Mouse (Mus musculus): ENCODE measurements around the gene Lrrc36. TPM values are rescaled to one million over a fixed set of nuclear protein-coding genes. Genes with fewer than 3 reads are reported as not detected.

Gene Lrrc36
- polyA plus RNA-seq, 1 experiment from 2014 or later = 0.38 TPM

- Histone ChIP-seq H3K4me3 (ENCODE audit: control insufficient read depth in 1 of 2, insufficient read depth in 1 of 2, low read depth in 1 of 2, low read length in 2 of 2) (no peak overlapping the region), H3K4me1 (ENCODE audit: control insufficient read depth in 2 of 2, insufficient read depth in 2 of 2, low read length in 2 of 2) (peaks cover 17 to 19% of the 10 kb centered on the region in 2 experiments), H3K36me3 (ENCODE audit: control insufficient read depth, insufficient read depth, low read length) (peaks cover 16% of the 10 kb centered on the region; the same call in 1 of the 2 replicates), H3K4me2 (ENCODE audit: low read length) (no peak overlapping the region), H3K27ac (replicated peaks in 1 of 2; ENCODE audit: control insufficient read depth in 1 of 2, insufficient read depth in 1 of 2, low read depth in 2 of 2, low read length in 2 of 2) (no peak overlapping the region), H3K9me3 (ENCODE audit: control insufficient read depth, low read length) (no peaks in the 10 kb centered on the region), H3K9ac (ENCODE audit: low read length) (no peak overlapping the region), H3K27me3 (ENCODE audit: control insufficient read depth, insufficient read depth, low read length) (no peaks in the 10 kb centered on the region)
- ATAC-seq (ENCODE audit: insufficient number of reproducible peaks, insufficient read depth, low FRiP score, low read depth) = no peak
- 80% methylated on average over 8 of the region's 8 CpGs for WGBS
Observed at GRCm38 (mm10) chr8:105482123-105482522, 68.8 kb downstream of the Lrrc36 start.

GRCm38 (mm10) chr8:105483212-105484029 is 70.0 kb downstream of the Lrrc36 start:
- Histone ChIP-seq H3K4me3 (ENCODE audit: control insufficient read depth in 1 of 2, insufficient read depth in 1 of 2, low read depth in 1 of 2, low read length in 2 of 2) (no peak overlapping the region), H3K36me3 (ENCODE audit: control insufficient read depth, insufficient read depth, low read length) (peaks cover 16% of the 10 kb centered on the region; the same call in 1 of the 2 replicates), H3K27me3 (ENCODE audit: control insufficient read depth, insufficient read depth, low read length) (no peaks in the 10 kb centered on the region), H3K27ac (replicated peaks in 1 of 2; ENCODE audit: control insufficient read depth in 1 of 2, insufficient read depth in 1 of 2, low read depth in 2 of 2, low read length in 2 of 2) (no peak overlapping the region), H3K4me1 (ENCODE audit: control insufficient read depth in 2 of 2, insufficient read depth in 2 of 2, low read length in 2 of 2) (peaks cover 8 to 10% of the 10 kb centered on the region in 2 experiments), H3K9ac (ENCODE audit: low read length) (no peak overlapping the region), H3K4me2 (ENCODE audit: low read length) (no peak overlapping the region), H3K9me3 (ENCODE audit: control insufficient read depth, low read length) (no peaks in the 10 kb centered on the region)
- 0 out of 2 replicates have a peak, but pooled peaks have one; percentile 19 for ATAC-seq (ENCODE audit: insufficient number of reproducible peaks, insufficient read depth, low FRiP score, low read depth)
- WGBS = 42% methylated on average over 14 of the region's 14 CpGs

- Histone ChIP-seq H3K4me1 (ENCODE audit: control insufficient read depth in 2 of 2, insufficient read depth in 2 of 2, low read length in 2 of 2) (peaks cover 8% of the 10 kb centered on the region in 2 experiments), H3K9me3 (ENCODE audit: control insufficient read depth, low read length) (no peaks in the 10 kb centered on the region), H3K4me2 (ENCODE audit: low read length) (no peak overlapping the region), H3K27ac (replicated peaks in 1 of 2; ENCODE audit: control insufficient read depth in 1 of 2, insufficient read depth in 1 of 2, low read depth in 2 of 2, low read length in 2 of 2) (no peak overlapping the region), H3K27me3 (ENCODE audit: control insufficient read depth, insufficient read depth, low read length) (no peaks in the 10 kb centered on the region), H3K9ac (ENCODE audit: low read length) (no peak overlapping the region), H3K4me3 (ENCODE audit: control insufficient read depth in 1 of 2, insufficient read depth in 1 of 2, low read depth in 1 of 2, low read length in 2 of 2) (no peak overlapping the region), H3K36me3 (ENCODE audit: control insufficient read depth, insufficient read depth, low read length) (peaks cover 16% of the 10 kb centered on the region; the same call in 1 of the 2 replicates)
- WGBS = 56% methylated on average over 3 of the region's 3 CpGs
- ATAC-seq (ENCODE audit: insufficient number of reproducible peaks, insufficient read depth, low FRiP score, low read depth) = no peak
Observed at GRCm38 (mm10) chr8:105484030-105484368, 70.6 kb downstream of the Lrrc36 start.

GRCm38 (mm10) chr8:105484392-105484791 is 71.0 kb downstream of the Lrrc36 start:
- Histone ChIP-seq H3K4me2 (ENCODE audit: low read length) (no peak overlapping the region), H3K27ac (replicated peaks in 1 of 2; ENCODE audit: control insufficient read depth in 1 of 2, insufficient read depth in 1 of 2, low read depth in 2 of 2, low read length in 2 of 2) (no peak overlapping the region), H3K9me3 (ENCODE audit: control insufficient read depth, low read length) (no peaks in the 10 kb centered on the region), H3K4me1 (ENCODE audit: control insufficient read depth in 2 of 2, insufficient read depth in 2 of 2, low read length in 2 of 2) (peaks cover 8% of the 10 kb centered on the region in 2 experiments), H3K27me3 (ENCODE audit: control insufficient read depth, insufficient read depth, low read length) (no peaks in the 10 kb centered on the region), H3K36me3 (ENCODE audit: control insufficient read depth, insufficient read depth, low read length) (peaks cover 16% of the 10 kb centered on the region; the same call in 1 of the 2 replicates), H3K4me3 (ENCODE audit: control insufficient read depth in 1 of 2, insufficient read depth in 1 of 2, low read depth in 1 of 2, low read length in 2 of 2) (no peak overlapping the region), H3K9ac (ENCODE audit: low read length) (no peak overlapping the region)
- no peak for ATAC-seq (ENCODE audit: insufficient number of reproducible peaks, insufficient read depth, low FRiP score, low read depth)
- WGBS = 39% methylated on average over 2 of the region's 2 CpGs

- no peaks in the 10 kb centered on the region for H3K27me3 ChIP-seq (ENCODE audit: control insufficient read depth, insufficient read depth, low read length)
- 56% methylated on average over 3 of the region's 3 CpGs for WGBS
- no peak overlapping the region for H3K4me3 ChIP-seq (ENCODE audit: control insufficient read depth in 1 of 2, insufficient read depth in 1 of 2, low read depth in 1 of 2, low read length in 2 of 2)
- H3K36me3 ChIP-seq (ENCODE audit: control insufficient read depth, insufficient read depth, low read length) = peaks cover 12% of the 10 kb centered on the region; the same call in 1 of the 2 replicates
- H3K4me2 ChIP-seq (ENCODE audit: low read length) = no peak overlapping the region
- H3K9ac ChIP-seq (ENCODE audit: low read length) = no peak overlapping the region
- peaks cover 2 to 12% of the 10 kb centered on the region in 2 experiments for H3K4me1 ChIP-seq (ENCODE audit: control insufficient read depth in 2 of 2, insufficient read depth in 2 of 2, low read length in 2 of 2)
- no peaks in the 10 kb centered on the region for H3K9me3 ChIP-seq (ENCODE audit: control insufficient read depth, low read length)
- no peak overlapping the region for H3K27ac ChIP-seq (replicated peaks in 1 of 2; ENCODE audit: control insufficient read depth in 1 of 2, insufficient read depth in 1 of 2, low read depth in 2 of 2, low read length in 2 of 2)
- no peak for ATAC-seq (ENCODE audit: insufficient number of reproducible peaks, insufficient read depth, low FRiP score, low read depth)
Observed at GRCm38 (mm10) chr8:105488082-105488481, 74.7 kb downstream of the Lrrc36 start.

GRCm38 (mm10) chr8:105489281-105489680 is 75.9 kb downstream of the Lrrc36 start:
- Histone ChIP-seq H3K27me3 (ENCODE audit: control insufficient read depth, insufficient read depth, low read length) (no peaks in the 10 kb centered on the region), H3K4me1 (ENCODE audit: control insufficient read depth in 2 of 2, insufficient read depth in 2 of 2, low read length in 2 of 2) (peaks cover 2 to 12% of the 10 kb centered on the region in 2 experiments), H3K9me3 (ENCODE audit: control insufficient read depth, low read length) (no peaks in the 10 kb centered on the region), H3K9ac (ENCODE audit: low read length) (no peak overlapping the region), H3K4me2 (ENCODE audit: low read length) (no peak overlapping the region), H3K36me3 (ENCODE audit: control insufficient read depth, insufficient read depth, low read length) (peaks cover 10% of the 10 kb centered on the region; the same call in 1 of the 2 replicates), H3K27ac (replicated peaks in 1 of 2; ENCODE audit: control insufficient read depth in 1 of 2, insufficient read depth in 1 of 2, low read depth in 2 of 2, low read length in 2 of 2) (no peak overlapping the region), H3K4me3 (ENCODE audit: control insufficient read depth in 1 of 2, insufficient read depth in 1 of 2, low read depth in 1 of 2, low read length in 2 of 2) (no peak overlapping the region)
- WGBS = 46% methylated on average over 1 of the region's 1 CpGs
- ATAC-seq (ENCODE audit: insufficient number of reproducible peaks, insufficient read depth, low FRiP score, low read depth) = no peak

GRCm38 (mm10) chr8:105493495-105493894 is 80.1 kb downstream of the Lrrc36 start:
- H3K27me3 ChIP-seq (ENCODE audit: control insufficient read depth, insufficient read depth, low read length) = no peaks in the 10 kb centered on the region
- no peak overlapping the region for H3K4me3 ChIP-seq (ENCODE audit: control insufficient read depth in 1 of 2, insufficient read depth in 1 of 2, low read depth in 1 of 2, low read length in 2 of 2)
- H3K27ac ChIP-seq (replicated peaks in 1 of 2; ENCODE audit: control insufficient read depth in 1 of 2, insufficient read depth in 1 of 2, low read depth in 2 of 2, low read length in 2 of 2) = no peak overlapping the region
- no peak overlapping the region for H3K4me2 ChIP-seq (ENCODE audit: low read length)
- H3K9ac ChIP-seq (ENCODE audit: low read length) = no peak overlapping the region
- H3K9me3 ChIP-seq (ENCODE audit: control insufficient read depth, low read length) = no peaks in the 10 kb centered on the region
- peaks cover 6 to 25% of the 10 kb centered on the region in 2 experiments for H3K4me1 ChIP-seq (ENCODE audit: control insufficient read depth in 2 of 2, insufficient read depth in 2 of 2, low read length in 2 of 2)
- no peak for ATAC-seq (ENCODE audit: insufficient number of reproducible peaks, insufficient read depth, low FRiP score, low read depth)
- 34% methylated on average over 3 of the region's 3 CpGs for WGBS
- no peaks in the 10 kb centered on the region for H3K36me3 ChIP-seq (ENCODE audit: control insufficient read depth, insufficient read depth, low read length)
